Mouse (Mus musculus) kidney, embryonic 16.5 days (tissue): ENCODE data around the gene Gm27029. TPM values are rescaled to one million over a fixed set of nuclear protein-coding genes. Genes with fewer than 3 reads are reported as not detected.
A peak's percentile ranks its signal among the peaks of the same experiment; 100 is the strongest.

Source experiments
- ATAC-seq: fragments of 200-750 bp; cut with Nextera tagmentation; 2 replicates; pipeline ENCODE4 v1.8.0; 2017; ENCODE audit warnings: moderate TSS enrichment; ENCODE audit not compliant: low FRiP score, low TSS enrichment
- H3K27ac ChIP-seq: fragments of 300-500 bp; sonication (generic); 2 replicates; pipeline ENCODE4 v1.5.1; 2014; ENCODE audit warnings: low read length
- H3K27me3 ChIP-seq: fragments of 300-500 bp; sonication (generic); 2 replicates; pipeline ENCODE4 v1.6.1; 2014; ENCODE audit warnings: low read length, control low read depth, mixed read lengths; ENCODE audit not compliant: insufficient read depth
- H3K36me3 ChIP-seq: fragments of 300-500 bp; sonication (generic); 2 replicates; pipeline ENCODE4 v1.6.1; 2014; ENCODE audit warnings: low read length, control low read depth, mixed read lengths; ENCODE audit not compliant: insufficient read depth
- H3K4me1 ChIP-seq: fragments of 300-500 bp; sonication (generic); 2 replicates; pipeline ENCODE4 v1.6.1; 2014; ENCODE audit warnings: low read length, control low read depth, mixed read lengths; ENCODE audit not compliant: insufficient read depth
- H3K4me2 ChIP-seq: fragments of 300-500 bp; sonication (generic); replicated peaks from 2 replicates; pipeline ENCODE4 v1.6.1; 2014; ENCODE audit warnings: low read depth, low read length
- H3K4me3 ChIP-seq: fragments of 300-500 bp; sonication (generic); 2 replicates; pipeline ENCODE4 v1.5.1; 2014; ENCODE audit warnings: mild to moderate bottlenecking, low read length
- H3K9ac ChIP-seq: fragments of 300-500 bp; sonication (generic); replicated peaks from 2 replicates; pipeline ENCODE4 v1.6.1; 2014; ENCODE audit warnings: low read length
- H3K9me3 ChIP-seq: fragments of 300-500 bp; sonication (generic); 2 replicates; pipeline ENCODE4 v1.6.1; 2016; ENCODE audit warnings: low read length, control low read depth
- WGBS: fragments of 180-500 bp; shearing (Covaris S2); extraction: QIAGEN DNeasy Blood & Tissue Kit; methylation state at CpG from one replicate; pipeline ENCODE4 v1.1.7; 2014; 5-methylcytosine and 5-hydroxymethylcytosine counted together
- microRNA-seq: library from miRNA; unstranded; fragments of <30 nt; microRNA quantifications from one replicate; pipeline ENCODE4, GENCODE M21; 2016
- polyA plus RNA-seq: library from polyadenylated mRNA; unstranded; fragments of >200 nt; fragmentation: Nextera tagmentation; extraction: Ambion mirVana; gene quantifications from 2 replicates; pipeline ENCODE4 v1.2.1, GENCODE M21; 2015

Gene Gm27029
- polyA plus RNA-seq, 1 experiment from 2014 or later, result 10.0 TPM

DNA sequence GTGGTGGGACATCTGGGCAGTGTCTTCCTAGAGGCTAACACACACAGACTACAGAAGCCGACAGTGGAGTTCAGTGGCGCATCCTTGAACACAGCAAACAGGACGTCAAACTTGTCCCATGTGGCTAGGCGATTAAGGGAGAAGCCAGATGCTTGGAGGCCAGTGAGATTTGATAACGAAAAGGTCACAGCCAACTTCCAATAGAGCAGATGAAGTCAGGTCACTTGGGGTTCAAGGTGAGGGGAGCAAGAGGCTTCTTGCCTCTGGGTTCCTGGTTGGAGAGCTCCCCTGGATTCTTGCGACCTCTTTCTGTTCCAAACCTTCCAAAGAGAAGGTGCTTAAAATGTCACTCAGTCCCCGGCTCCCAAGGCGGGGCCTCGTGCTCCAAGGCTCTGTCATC is 64.8 kb downstream of the Gm27029 start:
- ATAC-seq, result no peak
- WGBS, result 61% methylated on average over 9 of the region's 9 CpGs
- Histone ChIP-seq H3K4me1 (peaks cover 19% of the 10 kb centered on the region), H3K27me3 (no peaks in the 10 kb centered on the region), H3K36me3 (no peaks in the 10 kb centered on the region), H3K27ac (peak overlapping the region; percentile 86; the same call in 1 of the 2 replicates), H3K4me3 (no peak overlapping the region), H3K9ac (no peak overlapping the region), H3K4me2 (no peak overlapping the region), H3K9me3 (no peaks in the 10 kb centered on the region)

- Histone ChIP-seq H3K27ac (no peak overlapping the region), H3K9me3 (no peaks in the 10 kb centered on the region), H3K9ac (no peak overlapping the region), H3K4me3 (no peak overlapping the region), H3K4me1 (peaks cover 13% of the 10 kb centered on the region), H3K27me3 (no peaks in the 10 kb centered on the region), H3K36me3 (no peaks in the 10 kb centered on the region), H3K4me2 (no peak overlapping the region)
- ATAC-seq, result no peak
- 77% methylated on average over 3 of the region's 3 CpGs for WGBS
Measured at GRCm38 (mm10) chr11:101357505-101358182, 67.0 kb downstream of the Gm27029 start.

Small RNA genes lying within 50 kb of the gene (microRNA-seq; reads per million reads assigned to microRNA genes)
- not detected for gene Mir6929

Other genes starting within 250 kb of the Gm27029 start
- gene Ccr10, start 249.4 kb downstream of the Gm27029 start, polyA plus RNA-seq, result 0.50 and 0.76 TPM in 2 replicates
- 25.1 and 29.5 TPM in 2 replicates for gene Ezh1, start 198.3 kb downstream of the Gm27029 start, polyA plus RNA-seq
- 246 and 270 TPM in 2 replicates for gene Ramp2, start 178.8 kb downstream of the Gm27029 start, polyA plus RNA-seq
- 154 TPM in 2 replicates for gene Vps25, start 171.1 kb downstream of the Gm27029 start, polyA plus RNA-seq
- 30.5 and 39.5 TPM in 2 replicates for gene Wnk4, start 164.2 kb downstream of the Gm27029 start, polyA plus RNA-seq
- 1.7 and 3.2 TPM in 2 replicates for gene Cntd1, start 145.8 kb downstream of the Gm27029 start, polyA plus RNA-seq
- 197 and 200 TPM in 2 replicates for gene Coa3, start 145.7 kb downstream of the Gm27029 start, polyA plus RNA-seq
- 176 and 188 TPM in 2 replicates for gene Becn1, start 122.5 kb downstream of the Gm27029 start, polyA plus RNA-seq
- 142 and 148 TPM in 2 replicates for gene Psme3, start 108.6 kb downstream of the Gm27029 start, polyA plus RNA-seq
- 1.7 and 2.0 TPM in 2 replicates for gene Aoc2, start 99.7 kb downstream of the Gm27029 start, polyA plus RNA-seq
- gene Aoc3, start 94.2 kb downstream of the Gm27029 start, polyA plus RNA-seq, result 0.86 and 1.3 TPM in 2 replicates
- gene G6pc, start 57.2 kb downstream of the Gm27029 start, polyA plus RNA-seq, result 2.8 and 3.6 TPM in 2 replicates
- 79.2 and 84.1 TPM in 2 replicates for gene Aarsd1, start 7.2 kb downstream of the Gm27029 start, polyA plus RNA-seq
- 22.8 and 23.8 TPM in 2 replicates for gene Rundc1, start 289 bp upstream of the Gm27029 start, polyA plus RNA-seq
- 10.1 and 10.9 TPM in 2 replicates for gene Ptges3l, start 537 bp upstream of the Gm27029 start, polyA plus RNA-seq
- gene Rpl27, start 17.5 kb upstream of the Gm27029 start, polyA plus RNA-seq, result 267 and 290 TPM in 2 replicates
- 17.9 and 18.6 TPM in 2 replicates for gene Ifi35, start 23.6 kb upstream of the Gm27029 start, polyA plus RNA-seq
- 10.9 and 11.3 TPM in 2 replicates for gene Rnd2, start 40.2 kb upstream of the Gm27029 start, polyA plus RNA-seq
- gene Vat1, start 41.4 kb upstream of the Gm27029 start, polyA plus RNA-seq, result 36.5 and 39.3 TPM in 2 replicates
- 12.5 and 14.9 TPM in 2 replicates for gene Brca1, start 127.2 kb upstream of the Gm27029 start, polyA plus RNA-seq
- gene Nbr1, start 127.4 kb upstream of the Gm27029 start, polyA plus RNA-seq, result 84.7 and 90.0 TPM in 2 replicates
- 7.0 and 8.2 TPM in 2 replicates for gene Tmem106a, start 157.4 kb upstream of the Gm27029 start, polyA plus RNA-seq
- gene Gm11634, start 174.5 kb upstream of the Gm27029 start, polyA plus RNA-seq, result not detected in 2 replicates
- gene Rdm1, start 202.4 kb upstream of the Gm27029 start, polyA plus RNA-seq, result 41.7 and 43.1 TPM in 2 replicates
- gene Arl4d, start 240.7 kb upstream of the Gm27029 start, polyA plus RNA-seq, result 5.1 and 6.4 TPM in 2 replicates